Mouse (Mus musculus) heart, embryonic 14.5 days (tissue): Measurements from ENCODE around the gene Nptn. TPM values are rescaled to one million over a fixed set of nuclear protein-coding genes. Genes with fewer than 3 reads are reported as not detected.

Experiments
- ATAC-seq: fragments of 200-750 bp; cut with Nextera tagmentation; 2 replicates; pipeline ENCODE4 v1.8.0; 2017; ENCODE audit warnings: low read depth, moderate TSS enrichment; ENCODE audit not compliant: insufficient number of reproducible peaks, insufficient read depth, low FRiP score
- H3K27ac ChIP-seq, 2 experiments: fragments of 200-500 bp in 1 of 2; fragments of 300-500 bp in 1 of 2; sonication (generic) in 1 of 2; replicated peaks in 1 of 2; 2 replicates each; pipeline ENCODE4 v1.5.1; 2012 to 2014; ENCODE audit warnings: low read depth in 2 of 2, low read length in 2 of 2, control low read depth in 1 of 2, mild to moderate bottlenecking in 1 of 2, mixed read lengths in 1 of 2; ENCODE audit not compliant: control insufficient read depth in 1 of 2, insufficient read depth in 1 of 2
- H3K27me3 ChIP-seq: fragments of 300-500 bp; sonication (generic); 2 replicates; pipeline ENCODE4 v1.6.1; 2014; ENCODE audit warnings: mild to moderate bottlenecking, low read length, control low read depth; ENCODE audit not compliant: control insufficient read depth, insufficient read depth
- H3K36me3 ChIP-seq: fragments of 300-500 bp; sonication (generic); 2 replicates; pipeline ENCODE4 v1.6.1; 2014; ENCODE audit warnings: mild to moderate bottlenecking, control low read depth, low read length, mixed read lengths; ENCODE audit not compliant: control insufficient read depth, insufficient read depth
- H3K4me1 ChIP-seq, 2 experiments: fragments of 200-500 bp in 1 of 2; fragments of 300-500 bp in 1 of 2; sonication (generic) in 1 of 2; 2 replicates each; pipeline ENCODE4 v1.6.1; 2012 to 2014; ENCODE audit warnings: low read length in 2 of 2, control low read depth in 1 of 2, mixed read lengths in 1 of 2; ENCODE audit not compliant: control insufficient read depth in 2 of 2, insufficient read depth in 2 of 2
- H3K4me2 ChIP-seq: fragments of 300-500 bp; sonication (generic); 2 replicates; pipeline ENCODE4 v1.6.1; 2014; ENCODE audit warnings: mild to moderate bottlenecking, low read length
- H3K4me3 ChIP-seq, 2 experiments: fragments of 200-500 bp in 1 of 2; fragments of 300-500 bp in 1 of 2; sonication (generic) in 1 of 2; 2 replicates each; pipeline ENCODE4 v1.5.1; 2012 to 2014; ENCODE audit warnings: low read length in 2 of 2, mild to moderate bottlenecking in 2 of 2, control low read depth in 1 of 2, low read depth in 1 of 2, moderate library complexity in 1 of 2; ENCODE audit not compliant: control insufficient read depth in 1 of 2, insufficient read depth in 1 of 2
- H3K9ac ChIP-seq: fragments of 300-500 bp; sonication (generic); 2 replicates; pipeline ENCODE4 v1.6.1; 2014; ENCODE audit warnings: mild to moderate bottlenecking, low read length
- H3K9me3 ChIP-seq: fragments of 300-500 bp; sonication (generic); 2 replicates; pipeline ENCODE4 v1.6.1; 2016; ENCODE audit warnings: low read length, control low read depth; ENCODE audit not compliant: control insufficient read depth
- WGBS: fragments of 180-500 bp; shearing (Covaris S2); extraction: QIAGEN DNeasy Blood & Tissue Kit; methylation state at CpG from one replicate; pipeline ENCODE4 v1.1.7; 2014; 5-methylcytosine and 5-hydroxymethylcytosine counted together
- polyA plus RNA-seq: library from polyadenylated mRNA; unstranded; fragments of >200 nt; fragmentation: Nextera tagmentation; extraction: Ambion mirVana; gene quantifications from 2 replicates; pipeline ENCODE4 v1.2.1, GENCODE M21; 2014

Nptn gene
- polyA plus RNA-seq, 1 experiment from 2014 or later: 136 TPM

- H3K27ac ChIP-seq: no peak overlapping the region
- H3K36me3 ChIP-seq: no peaks in the 10 kb centered on the region
- H3K9me3 ChIP-seq: 0 out of 2 replicates have a peak, but pooled peaks cover 3% of the 10 kb centered on the region
- H3K4me1 ChIP-seq: no peaks in the 10 kb centered on the region; a peak in 1 of 4 replicates
- H3K27me3 ChIP-seq: no peaks in the 10 kb centered on the region
- H3K4me2 ChIP-seq: no peak overlapping the region
- no peak for ATAC-seq
- no peak overlapping the region for H3K4me3 ChIP-seq
- H3K9ac ChIP-seq: no peak overlapping the region
- 87% methylated on average over 2 of the region's 2 CpGs for WGBS
These were observed 116.4 kb downstream of the Nptn start for GRCm38 (mm10) chr9:58698486-58698885.

- Histone ChIP-seq H3K4me3 (no peak overlapping the region), H3K4me2 (no peak overlapping the region), H3K9ac (no peak overlapping the region), H3K9me3 (no peaks in the 10 kb centered on the region), H3K27ac (no peak overlapping the region), H3K27me3 (no peaks in the 10 kb centered on the region), H3K36me3 (no peaks in the 10 kb centered on the region), H3K4me1 (no peaks in the 10 kb centered on the region; a peak in 2 of 4 replicates)
- 96% methylated on average over 2 of the region's 2 CpGs for WGBS
- no peak for ATAC-seq
These were observed 119.7 kb downstream of the Nptn start for GRCm38 (mm10) chr9:58701751-58702150.

GRCm38 (mm10) chr9:58703766-58704165 lies 121.7 kb downstream of the Nptn start:
- no peak overlapping the region for H3K4me2 ChIP-seq
- WGBS: 84% methylated on average over 7 of the region's 7 CpGs
- H3K27ac ChIP-seq: no peak overlapping the region
- no peaks in the 10 kb centered on the region for H3K36me3 ChIP-seq
- no peak overlapping the region for H3K4me3 ChIP-seq
- no peak for ATAC-seq
- H3K9ac ChIP-seq: no peak overlapping the region
- no peaks in the 10 kb centered on the region; a peak in 2 of 4 replicates for H3K4me1 ChIP-seq
- no peaks in the 10 kb centered on the region for H3K9me3 ChIP-seq
- no peaks in the 10 kb centered on the region for H3K27me3 ChIP-seq

- no peaks in the 10 kb centered on the region for H3K27me3 ChIP-seq
- 73% methylated on average over 7 of the region's 7 CpGs for WGBS
- H3K9ac ChIP-seq: no peak overlapping the region
- ATAC-seq: no peak
- H3K9me3 ChIP-seq: no peaks in the 10 kb centered on the region
- no peaks in the 10 kb centered on the region for H3K36me3 ChIP-seq
- no peak overlapping the region for H3K4me3 ChIP-seq
- no peaks in the 10 kb centered on the region; a peak in 2 of 4 replicates for H3K4me1 ChIP-seq
- no peak overlapping the region for H3K4me2 ChIP-seq
- H3K27ac ChIP-seq: no peak overlapping the region
These were observed 124.0 kb downstream of the Nptn start for GRCm38 (mm10) chr9:58706024-58706423.

Other genes with a start within 250 kb of the Nptn start
- not detected in 2 replicates for gene Tbc1d21, start 211.8 kb upstream of the Nptn start, polyA plus RNA-seq
- gene Insyn1, start 93.6 kb upstream of the Nptn start, polyA plus RNA-seq: 1.1 and 1.8 TPM in 2 replicates
- 30.9 and 31.0 TPM in 2 replicates for gene Cd276, start 26.8 kb upstream of the Nptn start, polyA plus RNA-seq
- 6.4 and 6.9 TPM in 2 replicates for gene Rec114, start 161.7 kb downstream of the Nptn start, polyA plus RNA-seq
- gene Hcn4, start 241.2 kb downstream of the Nptn start, polyA plus RNA-seq: 2.0 and 3.6 TPM in 2 replicates